Mouse (Mus musculus) CH12.LX (cell line): ENCODE results near the gene Sec14l4. TPM values are rescaled to one million over a fixed set of nuclear protein-coding genes. Genes with fewer than 3 reads are reported as not detected.

Experiments
- DNase-seq: peaks from one replicate; pipeline ENCODE4 v3.0.0-alpha.2; 2013; ENCODE audit errors: extremely low read depth
- H3K27ac ChIP-seq: 2 replicates; pipeline ENCODE4 v1.5.1; 2012; ENCODE audit warnings: low read depth, mild to moderate bottlenecking, control low read depth, moderate library complexity; ENCODE audit not compliant: insufficient read depth
- H3K27me3 ChIP-seq: replicated peaks from 2 replicates; pipeline ENCODE3; 2012; ENCODE audit warnings: inconsistent platforms
- H3K36me3 ChIP-seq, 2 experiments: replicated peaks in 1 of 2; 2 replicates each; pipeline versions ENCODE3 to v1.6.1; 2012; ENCODE audit warnings: inconsistent platforms in 1 of 2, low read length in 1 of 2, mild to moderate bottlenecking in 1 of 2, mixed read lengths in 1 of 2, moderate library complexity in 1 of 2; ENCODE audit not compliant: control insufficient read depth in 1 of 2, insufficient read depth in 1 of 2
- H3K4me1 ChIP-seq, 2 experiments: 2 replicates each; pipeline ENCODE4 v1.6.1; 2012; ENCODE audit warnings: inconsistent platforms in 1 of 2, moderate library complexity in 1 of 2; ENCODE audit not compliant: insufficient read depth in 2 of 2, control insufficient read depth in 1 of 2
- H3K4me2 ChIP-seq: 2 replicates; pipeline ENCODE4 v1.6.1; 2012; ENCODE audit warnings: low read depth, mild to moderate bottlenecking, control low read depth; ENCODE audit not compliant: poor library complexity, insufficient read depth, severe bottlenecking
- H3K4me3 ChIP-seq, 3 experiments: fragments of 150-350 bp in 1 of 3; sonication (generic) in 1 of 3; replicated peaks in 1 of 3; 2 replicates each; pipeline versions ENCODE3 to v1.5.1; 2011 to 2012; ENCODE audit warnings: low read depth in 2 of 3, low read length in 2 of 3, mild to moderate bottlenecking in 2 of 3, moderate library complexity in 2 of 3, control low read depth in 1 of 3, improper control_type of control experiment in 1 of 3, inconsistent platforms in 1 of 3, mixed read lengths in 1 of 3; ENCODE audit not compliant: poor library complexity in 1 of 3
- H3K79me2 ChIP-seq: replicated peaks from 2 replicates; pipeline ENCODE4 v1.6.1; 2012; ENCODE audit warnings: mild to moderate bottlenecking, moderate library complexity; ENCODE audit not compliant: control insufficient read depth, poor library complexity, insufficient read depth, severe bottlenecking; ENCODE audit errors: extremely low read depth
- H3K9ac ChIP-seq: 2 replicates; pipeline ENCODE4 v1.6.1; 2012; ENCODE audit warnings: low read depth, mild to moderate bottlenecking, control low read depth, moderate library complexity; ENCODE audit not compliant: insufficient read depth
- H3K9me3 ChIP-seq: replicated peaks from 2 replicates; pipeline ENCODE3; 2012; ENCODE audit warnings: low read length, inconsistent platforms, mixed read lengths
- BHLHE40 ChIP-seq: IDR thresholded peaks from 2 replicates; pipeline ENCODE4 v1.6.1; 2011; ENCODE audit warnings: mild to moderate bottlenecking, low read depth, low read length, improper control_type of control experiment
- CHD1 ChIP-seq: IDR thresholded peaks from 2 replicates; pipeline ENCODE4 v1.6.1; 2012; ENCODE audit warnings: low read depth, low read length, improper control_type of control experiment, inconsistent platforms
- CHD2 ChIP-seq: IDR thresholded peaks from 2 replicates; pipeline ENCODE4 v1.6.1; 2011; ENCODE audit warnings: low read length, improper control_type of control experiment
- CTCF ChIP-seq, 2 experiments: IDR thresholded peaks in 1 of 2; conservative IDR thresholded peaks in 1 of 2; 2 replicates each; pipeline ENCODE4 v1.5.1; 2011 to 2012; ENCODE audit warnings: low read depth in 2 of 2, low read length in 2 of 2, improper control_type of control experiment in 1 of 2, inconsistent platforms in 1 of 2, mild to moderate bottlenecking in 1 of 2, moderate library complexity in 1 of 2
- ELF1 ChIP-seq: IDR thresholded peaks from 2 replicates; pipeline ENCODE4 v1.6.1; 2014; ENCODE audit warnings: low read depth, mild to moderate bottlenecking, inconsistent platforms, low read length, improper control_type of control experiment
- EP300 ChIP-seq: IDR thresholded peaks from 2 replicates; pipeline ENCODE4 v1.6.1; 2011; ENCODE audit warnings: low read length, improper control_type of control experiment
- ETS1 ChIP-seq: conservative IDR thresholded peaks from 2 replicates; pipeline ENCODE4 v1.6.1; 2012; ENCODE audit warnings: low read depth, mild to moderate bottlenecking, inconsistent platforms, low read length, improper control_type of control experiment, moderate library complexity
- GABPA ChIP-seq: IDR thresholded peaks from 2 replicates; pipeline ENCODE4 v1.6.1; 2012; ENCODE audit warnings: low read depth, low read length, improper control_type of control experiment, inconsistent platforms; ENCODE audit not compliant: insufficient replicate concordance
- IRF4 ChIP-seq: IDR thresholded peaks from 2 replicates; pipeline ENCODE4 v1.6.1; 2014; ENCODE audit warnings: low read depth, mild to moderate bottlenecking, inconsistent platforms, low read length, improper control_type of control experiment
- JUN ChIP-seq: IDR thresholded peaks from 2 replicates; pipeline ENCODE4 v1.6.1; 2011; ENCODE audit warnings: low read depth, mild to moderate bottlenecking, low read length, improper control_type of control experiment, moderate library complexity; ENCODE audit not compliant: insufficient read depth
- KAT2A ChIP-seq: IDR thresholded peaks from 2 replicates; pipeline ENCODE4 v1.6.1; 2012; ENCODE audit warnings: low read length, improper control_type of control experiment, inconsistent platforms; ENCODE audit not compliant: insufficient replicate concordance
- MEF2A ChIP-seq: IDR thresholded peaks from 2 replicates; pipeline ENCODE4 v1.6.1; 2014; ENCODE audit warnings: low read depth, mild to moderate bottlenecking, inconsistent platforms, low read length, improper control_type of control experiment, borderline replicate concordance
- MYC ChIP-seq: IDR thresholded peaks from 2 replicates; pipeline ENCODE4 v1.6.1; 2011; ENCODE audit warnings: low read depth, mild to moderate bottlenecking, improper control_type of control experiment, low read length
- PAX5 ChIP-seq: IDR thresholded peaks from 2 replicates; pipeline ENCODE4 v1.6.1; 2012; ENCODE audit warnings: low read length, inconsistent platforms, mixed read lengths
- POLR2A ChIP-seq: IDR thresholded peaks from 2 replicates; pipeline ENCODE4 v1.6.1; 2011; ENCODE audit warnings: low read depth, mild to moderate bottlenecking, improper control_type of control experiment, low read length
- POLR2AphosphoS2 ChIP-seq: IDR thresholded peaks from 2 replicates; pipeline ENCODE4 v1.6.1; 2011; ENCODE audit warnings: low read depth, low read length, improper control_type of control experiment
- RAD21 ChIP-seq: IDR thresholded peaks from 2 replicates; pipeline ENCODE4 v1.6.1; 2011; ENCODE audit warnings: low read depth, mild to moderate bottlenecking, low read length, improper control_type of control experiment, moderate library complexity
- SIN3A ChIP-seq: IDR thresholded peaks from 2 replicates; pipeline ENCODE4 v1.6.1; 2012; ENCODE audit warnings: low read length, improper control_type of control experiment, inconsistent platforms
- SMC3 ChIP-seq: IDR thresholded peaks from 2 replicates; pipeline ENCODE4 v1.6.1; 2011; ENCODE audit warnings: low read depth, low read length, improper control_type of control experiment
- TBP ChIP-seq: conservative IDR thresholded peaks from 2 replicates; pipeline ENCODE4 v1.6.1; 2011; ENCODE audit warnings: low read depth, low read length, improper control_type of control experiment
- TCF12 ChIP-seq: IDR thresholded peaks from 2 replicates; pipeline ENCODE4 v1.6.1; 2014; ENCODE audit warnings: low read depth, mild to moderate bottlenecking, inconsistent platforms, low read length, improper control_type of control experiment
- USF1 ChIP-seq: IDR thresholded peaks from 2 replicates; pipeline ENCODE4 v1.6.1; 2014; ENCODE audit warnings: low read depth, mild to moderate bottlenecking, inconsistent platforms, low read length, improper control_type of control experiment
- ZC3H11A ChIP-seq: IDR thresholded peaks from 2 replicates; pipeline ENCODE4 v1.6.1; 2012; ENCODE audit warnings: low read depth, mild to moderate bottlenecking, inconsistent platforms, low read length, improper control_type of control experiment
- ZKSCAN1 ChIP-seq: IDR thresholded peaks from 2 replicates; pipeline ENCODE4 v1.6.1; 2012; ENCODE audit warnings: low read depth, inconsistent platforms, low read length, improper control_type of control experiment, borderline replicate concordance
- ZNF384 ChIP-seq: IDR thresholded peaks from 2 replicates; pipeline ENCODE4 v1.6.1; 2012; ENCODE audit warnings: low read depth, low read length, improper control_type of control experiment, inconsistent platforms
- dilution Hi-C: fragments of 300-500 bp; cut with MboI; formaldehyde crosslinking; loops from 2 replicates; pipeline ENCODE4 v1.14.3; 2020; ENCODE audit warnings: low sequenced_read_pairs; ENCODE audit not compliant: extremely low pct_unique_long_range_greater_than_20kb, extremely low pct_ligation_motif_present
- in situ Hi-C: fragments of 300-500 bp; cut with MboI; formaldehyde crosslinking; loops from 3 replicates; pipeline ENCODE4 v1.14.3; 2019; ENCODE audit warnings: low sequenced_read_pairs, low pct_ligation_motif_present, low pct_unique_long_range_greater_than_20kb, mixed read lengths
- polyA plus RNA-seq: library from polyadenylated mRNA; unstranded; fragments of >175 nt; gene quantifications from 2 replicates; pipeline ENCODE4 v1.2.1, GENCODE M21; 2012; ENCODE audit warnings: low read depth; ENCODE audit not compliant: insufficient read length
- total RNA-seq, 2 experiments: library from RNA; depleted of rRNA; stranded (reverse); fragments of 300-350 nt in 1 of 2; fragments of >200 nt in 1 of 2; gene quantifications; 2 replicates each; pipeline ENCODE4 v1.2.3; 2012 to 2014

Gene Sec14l4
- total and polyA plus RNA-seq, 3 experiments = 0.42 to 3.5 (median 0.47) TPM

- Histone ChIP-seq H3K36me3 (peaks cover 0 to 7% of the 10 kb centered on the region in 2 experiments), H3K4me2 (no peak overlapping the region), H3K9ac (no peak overlapping the region), H3K27ac (no peak overlapping the region), H3K4me3 (no peak overlapping the region), H3K27me3 (peaks cover 5% of the 10 kb centered on the region), H3K4me1 (peaks cover 0 to 11% of the 10 kb centered on the region in 2 experiments; a peak in 2 of 4 replicates), H3K9me3 (peaks cover 20% of the 10 kb centered on the region), H3K79me2 (no peaks in the 10 kb centered on the region)
- dilution Hi-C loops (no loop called here), in situ Hi-C loops (no loop called here)
- DNase-seq = no peak
- no peak for TF ChIP-seq PAX5
- no peak for TF ChIP-seq ZKSCAN1
- no peak for TF ChIP-seq SIN3A
- no peak for TF ChIP-seq CHD1
- no peak for TF ChIP-seq USF1
- TF ChIP-seq IRF4 = no peak
- TF ChIP-seq ELF1 = no peak
- no peak for TF ChIP-seq TBP
- TF ChIP-seq TCF12 = no peak
- no peak for TF ChIP-seq POLR2AphosphoS2
- TF ChIP-seq SMC3 = no peak
- no peak for TF ChIP-seq POLR2A
- TF ChIP-seq KAT2A = no peak
- no peak for TF ChIP-seq MYC
- TF ChIP-seq MEF2A = no peak
- TF ChIP-seq ZC3H11A = no peak
- no peak for TF ChIP-seq EP300
- TF ChIP-seq CTCF (conservative IDR thresholded peaks at IDR 0.05 in 1 of 2, IDR thresholded peaks at IDR 0.05 in 1 of 2; ENCODE audit: low read depth in 2 of 2, low read length in 2 of 2) = no peak
Observed at GRCm38 (mm10) chr11:4086246-4086645, 55.0 kb downstream of the Sec14l4 start.

- TF ChIP-seq PAX5 (no peak), POLR2A (no peak), POLR2AphosphoS2 (no peak), GABPA (no peak), JUN (no peak), BHLHE40 (no peak), TCF12 (no peak), SIN3A (no peak), ETS1 (no peak), CHD2 (no peak), TBP (no peak), USF1 (no peak), ELF1 (no peak), ZNF384 (no peak), SMC3 (no peak), RAD21 (no peak)
- Histone ChIP-seq H3K4me1 (peaks cover 0 to 11% of the 10 kb centered on the region in 2 experiments; a peak in 2 of 4 replicates), H3K4me3 (no peak overlapping the region), H3K27ac (no peak overlapping the region), H3K9ac (no peak overlapping the region), H3K4me2 (no peak overlapping the region), H3K27me3 (peaks cover 2% of the 10 kb centered on the region), H3K36me3 (peaks cover 4 to 17% of the 10 kb centered on the region in 2 experiments), H3K79me2 (no peaks in the 10 kb centered on the region), H3K9me3 (peaks cover 24% of the 10 kb centered on the region)
- no peak for DNase-seq
- dilution Hi-C loops = no loop called here
- in situ Hi-C loops = no loop called here
Observed at GRCm38 (mm10) chr11:4087267-4087666, 56.0 kb downstream of the Sec14l4 start.
